Mouse (Mus musculus): ENCODE measurements around the gene Mybpc2.

Gene Mybpc2

GRCm38 (mm10) chr7:44463556-44464225, 60.8 kb downstream of the Mybpc2 start:
- no peak for DNase-seq (ENCODE audit: low read depth)

DNA sequence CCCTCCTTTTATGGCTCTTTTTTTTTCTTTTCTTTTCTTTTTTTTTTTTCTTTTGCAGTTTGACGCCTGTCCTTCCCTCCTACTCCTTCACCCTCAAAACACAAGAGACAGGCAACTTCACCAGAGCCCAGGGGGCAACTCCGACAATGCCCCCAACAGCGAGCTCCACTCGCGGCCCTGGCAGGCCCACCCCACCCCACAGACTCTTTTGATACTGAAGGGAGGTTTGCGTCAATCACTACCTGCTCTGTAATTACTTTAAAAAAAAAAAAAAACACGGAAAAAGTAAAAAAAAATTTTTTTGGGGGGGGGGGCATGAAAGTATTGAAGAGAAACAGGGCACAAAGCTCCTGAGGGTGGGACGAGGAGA, 61.4 kb downstream of the Mybpc2 start:
- no peak for DNase-seq (ENCODE audit: low read depth)

GRCm38 (mm10) chr7:44462218-44463055, 62.0 kb downstream of the Mybpc2 start:
- no peak for DNase-seq (ENCODE audit: low read depth)

GRCm38 (mm10) chr7:44461503-44462217, 62.8 kb downstream of the Mybpc2 start:
- DNase-seq (ENCODE audit: low read depth), result no peak

DNA sequence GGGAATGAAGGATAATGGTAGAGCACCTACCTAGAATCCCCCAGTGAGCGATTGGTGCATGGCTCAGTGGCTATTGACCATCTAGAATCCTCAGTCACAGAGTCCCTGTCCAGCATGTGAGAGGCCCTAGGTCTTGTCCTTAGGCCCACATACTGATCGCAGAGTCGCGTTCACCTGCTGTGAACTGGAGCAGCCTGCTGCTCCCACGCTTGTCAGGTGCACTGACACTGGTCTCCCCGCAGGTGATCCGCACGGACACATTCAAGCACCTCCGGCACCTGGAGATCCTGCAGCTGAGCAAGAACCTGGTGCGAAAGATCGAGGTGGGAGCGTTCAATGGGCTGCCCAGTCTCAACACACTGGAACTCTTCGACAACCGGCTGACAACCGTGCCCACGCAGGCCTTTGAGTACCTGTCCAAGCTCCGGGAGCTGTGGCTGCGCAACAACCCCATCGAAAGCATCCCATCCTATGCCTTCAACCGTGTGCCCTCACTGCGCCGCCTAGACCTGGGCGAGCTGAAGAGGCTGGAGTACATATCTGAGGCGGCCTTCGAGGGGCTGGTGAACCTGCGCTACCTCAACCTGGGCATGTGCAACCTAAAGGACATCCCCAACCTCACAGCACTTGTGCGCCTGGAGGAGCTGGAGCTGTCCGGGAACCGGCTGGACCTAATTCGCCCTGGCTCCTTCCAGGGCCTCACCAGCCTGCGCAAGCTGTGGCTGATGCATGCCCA, 63.5 kb downstream of the Mybpc2 start:
- no peak for DNase-seq (ENCODE audit: low read depth)

DNA sequence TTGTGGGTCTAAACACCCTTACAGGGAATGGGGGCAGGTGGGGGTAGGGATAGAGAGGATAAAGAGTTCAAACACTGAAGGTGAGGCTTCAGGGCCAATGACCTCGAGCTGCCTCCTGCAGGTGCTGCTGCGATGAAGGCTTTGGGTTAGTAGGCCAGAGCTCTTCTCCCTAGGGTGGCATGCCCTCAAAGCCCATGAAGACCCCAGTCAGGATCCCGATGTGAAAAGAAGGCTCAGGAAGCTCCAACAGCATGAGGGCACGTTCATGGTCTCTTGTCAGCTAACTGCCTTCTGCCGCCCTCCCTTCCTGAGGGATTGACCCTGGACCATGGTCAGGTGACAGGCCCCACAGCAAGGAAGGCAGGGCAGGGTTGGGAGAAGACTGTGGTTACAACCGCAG, 64.4 kb downstream of the Mybpc2 start:
- no peak for DNase-seq (ENCODE audit: low read depth)

- DNase-seq (ENCODE audit: low read depth), result no peak
Measured at GRCm38 (mm10) chr7:44456302-44456701, 68.2 kb downstream of the Mybpc2 start.

DNA sequence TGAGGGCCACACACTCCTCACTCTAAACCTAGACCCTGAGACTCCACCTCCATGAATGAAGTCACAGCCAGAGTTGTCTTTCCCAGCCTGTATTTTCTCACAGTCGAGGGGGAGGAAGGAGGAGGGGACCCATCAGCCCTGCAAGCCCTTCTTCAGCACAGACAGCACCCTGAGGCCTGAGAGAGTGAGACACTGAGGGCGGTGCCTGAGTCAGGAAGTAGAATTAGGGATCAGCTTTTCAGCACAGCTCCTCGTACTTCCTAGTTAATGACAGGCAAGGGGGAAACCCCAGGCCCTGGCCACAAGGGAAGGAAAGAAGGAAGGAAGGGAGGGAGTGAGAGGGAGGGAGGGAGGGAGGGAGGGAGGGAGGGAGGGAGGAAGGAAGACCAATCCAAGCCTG, 71.2 kb downstream of the Mybpc2 start:
- DNase-seq (ENCODE audit: low read depth), result no peak

Measured in fibroblast of lung, adult 2 months (primary cell).